Mouse (Mus musculus): ENCODE results near the gene Slc7a1.

Gene Slc7a1

DNA sequence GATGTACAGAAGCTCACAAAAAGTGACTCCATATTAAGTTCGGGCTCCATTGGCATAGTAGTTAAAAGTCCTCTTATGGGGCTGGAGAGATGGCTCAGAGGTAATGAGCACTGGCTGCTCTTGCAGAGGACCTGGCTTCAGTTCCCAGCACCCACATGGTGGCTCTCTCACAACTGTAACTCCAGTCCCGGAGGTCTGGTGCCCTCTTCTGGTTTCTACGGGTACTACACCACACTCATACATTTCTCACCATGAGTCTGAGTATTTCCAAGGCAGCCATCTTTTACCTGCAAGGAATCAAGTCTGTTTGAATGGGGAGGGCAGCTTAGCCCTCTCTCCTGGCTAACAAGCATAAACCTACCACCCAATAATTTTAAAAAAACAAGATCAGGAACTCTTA is 30.5 kb downstream of the Slc7a1 start:
- DNase-seq (ENCODE audit: low spot score in 2 of 2) = no peak

DNA sequence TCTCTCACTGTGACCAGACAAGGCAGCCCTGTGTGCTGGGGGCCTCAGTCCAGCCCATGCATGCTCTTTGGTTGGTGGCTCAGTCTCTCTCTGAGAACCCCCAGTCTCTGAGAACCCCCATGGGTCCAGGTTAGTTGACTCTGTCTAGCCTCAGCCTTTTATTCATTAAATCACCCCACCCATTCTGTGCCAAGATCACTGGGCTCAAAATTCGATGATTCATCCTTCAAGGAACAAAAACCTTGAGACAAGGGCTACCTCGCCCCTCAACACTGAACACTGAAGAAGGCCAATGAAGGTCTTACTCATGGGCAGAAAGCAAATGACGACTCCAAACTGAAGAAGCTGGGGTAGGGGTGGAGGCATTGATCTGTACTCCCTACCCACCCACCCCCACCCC is 31.9 kb downstream of the Slc7a1 start:
- DNase-seq (ENCODE audit: low spot score in 2 of 2) = no peak

DNA sequence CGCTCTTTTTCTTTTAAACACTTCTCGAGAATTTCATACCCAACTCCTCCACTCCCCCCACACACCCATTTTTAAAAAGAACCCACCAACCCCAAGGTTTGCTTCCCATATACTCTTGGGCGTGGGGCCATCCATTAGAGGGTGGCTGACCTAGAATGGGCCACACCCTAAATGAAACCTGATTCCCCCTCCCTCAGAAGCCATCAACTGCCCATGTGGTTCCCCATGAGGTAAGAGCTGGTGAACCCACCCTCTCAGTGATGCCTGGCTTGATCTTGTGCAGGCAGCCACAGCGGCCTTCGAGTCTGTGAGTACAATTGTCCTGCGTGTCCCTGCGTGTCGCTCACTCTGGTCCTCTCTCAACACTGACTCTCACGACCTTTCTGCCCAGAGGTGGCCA is 33.2 kb downstream of the Slc7a1 start:
- DNase-seq (ENCODE audit: low spot score in 2 of 2) = no peak

DNA sequence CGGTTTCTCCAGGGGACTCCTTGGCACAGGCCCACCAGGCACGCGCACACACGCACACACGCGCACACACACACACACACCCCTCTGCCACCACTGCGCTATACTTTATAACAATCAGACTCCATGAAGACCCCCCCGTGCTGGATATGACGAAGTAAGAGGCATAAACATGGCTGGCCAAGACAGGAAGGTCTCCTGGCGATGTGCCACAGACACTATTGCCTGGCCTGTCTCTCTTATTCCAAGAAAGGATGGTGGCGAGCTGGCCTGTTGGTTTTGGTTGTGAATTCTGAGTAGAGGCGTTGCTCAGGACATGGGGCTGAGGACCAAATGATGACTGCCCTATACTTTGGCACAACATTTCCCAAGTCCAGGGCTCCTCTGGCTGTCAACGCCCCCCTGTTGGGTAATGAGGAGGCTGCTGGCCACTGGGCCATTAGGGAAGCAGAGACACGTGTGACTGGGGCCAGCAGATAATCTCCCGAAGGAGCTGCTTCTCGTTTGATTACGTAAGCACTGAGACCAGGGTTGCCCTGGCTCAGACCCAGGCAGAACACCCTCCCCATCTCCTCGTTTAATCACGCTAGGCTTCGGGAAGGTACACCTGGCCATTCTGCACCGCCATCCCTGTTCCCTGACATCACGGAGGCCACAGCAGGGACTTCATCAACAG is 36.1 kb downstream of the Slc7a1 start:
- no peak for DNase-seq (ENCODE audit: low spot score in 2 of 2)

DNA sequence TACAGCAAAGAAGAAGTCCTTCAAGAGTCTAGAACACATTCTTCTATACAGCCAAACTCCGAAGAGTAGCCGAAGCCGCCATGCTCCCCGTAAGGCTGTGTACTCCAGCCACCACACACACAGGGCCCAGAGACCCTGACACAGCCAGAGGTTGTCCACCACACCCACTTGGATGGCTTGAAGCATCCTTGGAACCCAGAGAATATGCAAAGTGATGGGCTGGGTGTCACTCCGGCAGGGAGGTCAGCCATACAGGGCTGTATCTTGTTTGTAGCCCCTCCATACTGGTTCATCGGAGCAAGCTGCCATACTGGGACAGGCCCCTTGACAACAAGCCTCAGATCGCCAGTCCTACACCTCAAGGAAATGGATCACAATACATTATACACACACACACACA is 37.4 kb downstream of the Slc7a1 start:
- DNase-seq (ENCODE audit: low spot score in 2 of 2) = no peak

DNA sequence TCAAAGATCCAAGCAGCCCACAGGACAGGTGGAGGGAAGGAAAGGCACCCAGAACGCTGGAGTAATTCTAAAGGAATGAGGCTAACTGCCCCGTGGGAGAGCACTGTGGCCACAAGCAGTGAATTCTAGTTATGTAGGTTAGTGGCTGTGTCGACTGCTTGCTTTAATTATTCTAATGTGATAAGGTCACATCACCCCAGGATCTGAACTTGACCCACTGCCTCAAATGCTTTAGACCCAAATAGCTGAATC is 38.0 kb downstream of the Slc7a1 start:
- no peak for DNase-seq (ENCODE audit: low spot score in 2 of 2)

DNA sequence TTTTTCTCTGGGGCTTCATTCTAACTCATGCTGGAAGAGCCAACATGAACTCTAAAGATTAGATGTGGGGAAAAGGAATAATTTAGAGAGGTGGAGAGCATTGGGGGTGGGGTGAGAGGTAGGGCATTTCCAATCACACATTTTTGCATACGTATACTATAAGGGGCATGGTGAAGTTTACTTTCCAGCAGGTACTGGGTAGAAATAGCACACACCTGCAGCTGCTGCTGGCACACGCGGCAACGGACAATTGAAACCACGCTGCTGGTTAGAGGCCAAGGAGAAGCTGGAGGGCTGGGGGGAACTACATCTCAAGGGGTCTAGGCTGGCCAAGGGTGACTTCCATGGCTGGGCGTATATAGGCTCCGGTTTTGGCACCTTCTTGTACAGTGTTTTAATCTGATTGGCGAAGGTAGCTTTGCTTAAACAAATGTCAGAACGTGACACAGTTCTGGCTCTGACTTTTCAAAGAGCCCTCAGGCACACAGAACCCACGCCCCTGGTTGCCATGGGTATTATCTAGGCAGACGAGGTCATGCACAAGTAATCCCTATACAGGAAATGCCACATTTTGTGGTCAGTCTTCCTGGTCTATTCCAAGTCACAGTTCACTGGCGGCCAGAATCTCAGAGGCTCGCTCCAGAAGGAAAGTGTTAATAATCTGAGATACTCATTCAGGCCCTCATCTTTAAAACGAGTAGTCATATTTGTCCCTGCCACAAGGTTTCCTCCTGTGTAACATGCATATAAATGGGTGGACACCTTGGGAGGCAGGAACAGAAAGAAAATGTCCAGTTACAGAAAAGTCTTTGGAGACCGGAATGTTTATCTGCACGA is 38.6 kb downstream of the Slc7a1 start:
- no peak for DNase-seq (ENCODE audit: low spot score in 2 of 2)

DNA sequence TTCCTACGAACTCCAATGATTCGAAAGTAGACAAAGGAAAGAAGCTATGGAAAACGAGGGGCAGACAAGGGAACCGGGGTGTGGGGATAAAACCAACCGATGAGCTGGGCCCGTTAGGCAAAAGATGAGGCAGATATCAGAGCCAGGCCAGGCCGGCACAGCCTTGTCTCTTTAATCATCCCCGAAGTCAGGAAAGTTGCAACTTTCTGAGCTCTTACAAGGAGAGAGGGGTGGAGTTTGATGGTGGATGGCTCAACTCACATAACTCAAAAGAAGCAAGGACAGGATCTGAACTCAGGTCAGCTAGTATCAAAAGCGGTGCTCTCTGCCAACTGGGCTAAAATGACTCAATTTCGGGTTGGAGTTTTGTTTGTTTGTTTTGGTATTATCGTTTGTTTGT is 40.6 kb downstream of the Slc7a1 start:
- DNase-seq (ENCODE audit: low spot score in 2 of 2) = no peak

DNA sequence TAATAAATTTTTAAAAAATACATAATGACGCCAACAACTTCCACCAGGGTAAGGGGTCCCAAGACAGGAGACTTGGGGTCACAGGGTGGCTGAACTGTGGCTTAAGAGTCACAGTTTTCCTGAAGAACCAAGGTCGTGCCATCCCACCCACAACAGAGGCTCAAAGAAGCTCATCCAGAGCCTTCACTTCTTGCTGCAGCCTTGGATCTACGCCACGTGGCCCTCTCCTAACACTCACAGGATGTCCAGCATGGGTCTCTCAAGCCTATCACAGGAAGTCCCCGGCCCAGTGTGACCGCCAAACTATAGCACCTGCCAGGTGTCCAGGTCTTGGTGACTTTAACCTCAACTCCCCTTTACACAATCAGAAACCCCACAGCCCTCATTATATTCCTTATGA is 42.5 kb downstream of the Slc7a1 start:
- no peak for DNase-seq (ENCODE audit: low spot score in 2 of 2)

DNA sequence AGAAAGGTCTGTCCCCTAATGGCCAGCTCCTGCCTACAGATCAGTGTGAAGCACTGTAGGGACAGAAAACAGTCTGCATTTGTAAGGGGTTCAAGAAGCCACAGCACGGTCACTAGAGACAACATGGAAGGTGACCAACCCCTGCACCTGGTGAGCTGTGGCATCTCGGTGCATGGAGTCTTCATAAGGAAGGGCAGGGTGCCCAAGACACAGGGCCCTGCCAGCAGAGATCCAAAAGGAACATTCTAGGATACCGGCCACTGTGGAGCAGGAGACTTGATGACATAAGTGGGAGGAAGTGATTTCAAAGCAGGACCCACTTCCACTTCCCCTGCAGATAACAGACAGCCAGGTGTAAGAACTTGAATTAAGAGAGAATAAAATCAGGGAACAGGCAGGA is 43.9 kb downstream of the Slc7a1 start:
- DNase-seq (ENCODE audit: low spot score in 2 of 2) = no peak

DNA sequence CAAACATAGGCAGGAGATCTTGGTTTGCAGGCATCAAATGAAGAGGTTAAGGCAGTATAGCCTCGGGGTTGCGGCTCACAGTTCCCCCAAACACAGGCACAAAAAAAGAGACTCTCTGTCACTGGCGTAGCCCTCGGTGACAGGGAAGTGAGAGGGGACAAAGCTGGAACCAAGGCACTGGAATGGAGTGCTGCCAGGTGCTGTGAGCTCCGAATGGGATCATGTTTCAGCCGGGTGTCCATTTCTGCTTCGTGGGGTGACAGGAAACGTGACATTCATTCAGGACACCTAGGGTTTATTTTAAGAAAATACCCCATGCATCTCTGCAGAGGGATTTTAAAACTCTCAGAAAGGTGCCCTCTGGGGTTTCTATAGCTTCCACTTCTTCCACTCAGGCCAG is 45.2 kb downstream of the Slc7a1 start:
- DNase-seq (ENCODE audit: low spot score in 2 of 2) = no peak

DNA sequence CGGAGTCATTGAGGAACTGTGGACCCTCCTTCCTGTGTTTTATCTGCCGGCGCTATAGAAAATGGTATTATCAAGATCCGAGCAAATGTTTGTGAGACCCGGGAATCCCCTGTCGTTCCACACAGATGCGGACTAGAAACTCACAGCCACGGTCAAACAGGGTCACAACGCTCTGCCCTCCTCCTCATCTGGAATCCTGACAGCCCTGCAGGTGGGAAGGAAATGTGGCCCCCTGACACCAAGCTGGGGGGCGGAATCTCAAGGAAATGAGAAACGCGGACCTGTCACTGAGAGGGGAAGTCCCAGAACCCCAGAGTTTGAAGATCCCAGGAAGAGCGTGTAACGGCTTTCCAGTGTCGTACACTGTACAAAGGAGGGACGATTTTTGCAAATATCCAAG is 46.3 kb downstream of the Slc7a1 start:
- DNase-seq (ENCODE audit: low spot score in 2 of 2) = no peak

DNA sequence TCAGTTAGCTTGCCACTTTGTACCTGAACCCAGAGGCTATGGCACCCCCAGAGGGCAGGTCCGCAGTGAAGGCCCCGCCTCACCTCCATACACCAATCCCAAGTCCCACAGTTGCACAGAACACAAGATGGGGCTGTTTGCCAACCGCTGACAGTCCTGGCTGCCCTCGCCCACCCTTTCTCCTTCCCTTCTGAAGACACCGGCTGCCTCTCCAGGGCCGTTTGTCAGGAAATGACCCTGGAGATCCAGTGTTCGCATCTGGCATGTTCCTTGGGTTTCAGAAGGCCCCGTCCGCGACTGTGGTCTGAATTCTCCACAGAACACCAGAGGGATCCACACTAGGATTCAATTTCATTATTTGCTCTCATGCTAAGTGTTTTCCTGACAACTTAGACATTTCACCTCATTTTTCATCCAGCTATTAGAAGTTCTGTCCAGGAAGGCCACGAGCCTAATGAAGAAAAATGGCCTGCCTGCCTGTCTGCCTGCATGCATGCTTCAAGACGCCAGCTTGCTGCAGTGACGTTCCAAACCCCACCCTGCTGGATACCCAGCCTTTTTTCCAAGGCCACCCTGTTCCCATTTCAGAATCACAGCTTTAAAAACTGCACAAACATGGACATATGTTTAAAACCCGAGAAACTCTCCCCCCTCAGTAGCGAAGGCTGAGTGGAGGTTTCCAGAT is 50.2 kb downstream of the Slc7a1 start:
- DNase-seq (ENCODE audit: low spot score in 2 of 2) = no peak

DNA sequence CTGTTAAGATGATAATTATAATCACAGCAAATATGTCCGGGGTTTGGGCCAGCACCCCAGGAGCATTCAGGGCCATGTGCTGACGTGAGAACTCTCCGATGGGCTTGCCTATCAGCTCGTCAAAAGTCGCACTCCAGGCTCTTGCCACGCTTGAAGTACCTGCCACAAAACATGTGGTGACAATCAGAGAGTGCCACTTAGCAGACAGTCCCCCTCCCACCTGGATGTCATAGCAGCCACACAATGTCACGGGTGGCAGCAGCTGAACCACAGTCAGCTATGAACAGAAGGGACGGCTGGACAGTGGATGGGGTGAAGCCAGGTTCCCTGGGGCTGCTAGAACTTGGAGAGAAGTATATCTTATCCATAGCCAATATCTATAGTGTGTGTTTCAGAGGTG is 51.6 kb downstream of the Slc7a1 start:
- DNase-seq (ENCODE audit: low spot score in 2 of 2) = no peak

DNA sequence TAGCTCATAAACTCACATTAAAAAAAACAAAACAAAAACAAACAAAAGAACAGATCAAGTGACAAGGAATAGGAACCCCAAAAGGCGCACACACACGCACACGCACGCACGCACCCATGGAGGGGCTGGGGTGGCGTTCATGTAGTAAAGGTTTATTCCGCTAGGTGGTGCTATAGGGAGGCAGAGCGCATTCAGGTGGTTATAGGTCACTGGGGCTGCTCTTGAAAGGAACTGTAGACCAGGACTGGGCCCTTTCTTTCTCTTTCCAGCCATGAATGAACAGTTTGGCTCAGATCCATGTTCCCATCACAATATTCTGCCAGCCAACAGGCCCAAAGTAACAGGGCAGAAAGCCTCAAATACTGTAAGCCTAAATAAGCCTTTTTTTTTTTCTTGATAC is 53.2 kb downstream of the Slc7a1 start:
- no peak for DNase-seq (ENCODE audit: low spot score in 2 of 2)

DNA sequence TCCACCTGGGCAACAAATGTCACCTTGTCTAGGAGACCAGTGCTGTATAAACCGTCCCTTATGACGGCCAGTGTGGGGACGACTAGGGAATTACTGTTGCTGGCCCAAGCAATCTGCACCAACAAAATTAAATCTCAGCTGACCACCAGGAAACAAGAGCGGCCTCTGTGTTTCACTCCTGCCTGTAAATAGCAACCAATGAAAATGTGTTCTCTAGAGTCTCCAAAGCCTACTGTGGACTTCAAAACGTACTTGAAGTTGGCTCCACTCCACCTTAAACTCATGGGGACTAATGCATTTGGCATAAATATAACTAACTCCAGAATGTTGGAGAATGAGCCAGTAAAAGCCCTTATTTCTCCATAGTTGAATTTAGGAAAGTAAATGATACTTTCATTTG is 55.3 kb downstream of the Slc7a1 start:
- no peak for DNase-seq (ENCODE audit: low spot score in 2 of 2)

DNA sequence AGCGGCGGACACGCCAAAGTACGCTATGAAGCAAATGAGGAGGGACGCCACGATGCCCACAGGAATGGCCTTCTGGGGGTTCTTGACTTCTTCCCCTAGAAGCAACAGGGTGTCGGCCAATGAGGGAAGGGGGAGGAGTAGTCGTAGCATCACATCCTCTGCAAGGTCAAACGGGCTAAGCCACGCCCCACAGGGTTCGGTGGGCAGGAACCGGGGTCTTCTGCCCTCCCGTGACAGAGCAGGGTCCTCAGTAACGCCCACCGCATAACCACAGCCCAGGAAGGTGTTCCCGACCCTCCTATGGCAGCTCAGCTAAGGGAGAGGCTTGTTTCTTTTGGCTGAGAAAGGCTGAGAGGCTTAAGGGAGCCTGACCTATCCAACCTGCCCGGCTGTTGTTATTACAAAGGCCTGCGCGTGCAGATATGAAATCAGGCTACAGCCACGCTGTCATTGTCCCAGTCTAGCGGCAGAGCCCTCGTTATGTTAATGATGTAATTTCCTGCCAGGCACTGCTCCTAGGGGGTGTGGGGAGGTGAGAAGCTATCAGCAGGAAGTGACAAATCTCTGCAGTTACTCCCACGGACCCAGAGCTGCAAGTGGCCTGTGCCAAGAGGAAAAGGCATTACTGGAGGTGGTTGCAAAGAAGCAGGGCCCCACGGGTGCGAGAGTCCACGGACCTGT is 57.5 kb downstream of the Slc7a1 start:
- no peak for DNase-seq (ENCODE audit: low spot score in 2 of 2)

DNA sequence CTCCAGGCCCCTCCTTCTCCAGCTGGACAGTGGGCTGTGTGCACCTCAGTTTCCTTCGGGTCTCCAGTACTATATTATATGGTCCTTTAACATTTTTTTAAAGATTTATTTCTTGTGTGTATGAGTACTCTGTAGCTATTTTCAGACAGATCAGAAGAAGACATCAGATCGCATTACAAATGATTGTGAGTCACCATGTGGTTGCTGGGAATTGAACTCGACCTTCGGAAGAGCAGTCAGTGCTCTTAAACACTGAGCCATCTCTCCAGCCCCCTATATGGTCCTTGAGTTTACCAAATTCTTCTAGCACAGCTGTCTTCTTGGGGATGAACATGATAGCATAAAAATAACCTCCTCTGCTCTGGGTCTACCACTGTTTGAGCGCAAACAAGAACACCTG is 60.6 kb downstream of the Slc7a1 start:
- DNase-seq (ENCODE audit: low spot score in 2 of 2) = no peak

DNA sequence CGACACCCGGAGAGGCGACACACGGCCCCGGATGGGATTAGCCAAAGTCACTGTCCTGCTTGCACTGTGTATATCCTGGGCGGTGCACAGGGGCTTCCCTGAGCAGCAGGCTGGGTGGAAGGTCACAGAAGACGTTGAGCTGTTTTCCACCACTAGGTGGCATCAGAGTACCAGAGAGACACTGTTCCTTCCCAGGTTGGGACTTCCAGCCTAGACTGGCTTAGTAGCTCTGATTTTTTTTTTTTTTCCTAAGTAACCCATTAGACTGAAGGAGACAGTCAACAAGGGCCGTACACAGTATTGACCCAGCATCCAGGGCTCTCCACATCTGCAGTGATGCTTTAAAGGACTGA is 67.1 kb downstream of the Slc7a1 start:
- DNase-seq (ENCODE audit: low spot score in 2 of 2) = peak in 1 of 2 experiments; percentile 74

DNA sequence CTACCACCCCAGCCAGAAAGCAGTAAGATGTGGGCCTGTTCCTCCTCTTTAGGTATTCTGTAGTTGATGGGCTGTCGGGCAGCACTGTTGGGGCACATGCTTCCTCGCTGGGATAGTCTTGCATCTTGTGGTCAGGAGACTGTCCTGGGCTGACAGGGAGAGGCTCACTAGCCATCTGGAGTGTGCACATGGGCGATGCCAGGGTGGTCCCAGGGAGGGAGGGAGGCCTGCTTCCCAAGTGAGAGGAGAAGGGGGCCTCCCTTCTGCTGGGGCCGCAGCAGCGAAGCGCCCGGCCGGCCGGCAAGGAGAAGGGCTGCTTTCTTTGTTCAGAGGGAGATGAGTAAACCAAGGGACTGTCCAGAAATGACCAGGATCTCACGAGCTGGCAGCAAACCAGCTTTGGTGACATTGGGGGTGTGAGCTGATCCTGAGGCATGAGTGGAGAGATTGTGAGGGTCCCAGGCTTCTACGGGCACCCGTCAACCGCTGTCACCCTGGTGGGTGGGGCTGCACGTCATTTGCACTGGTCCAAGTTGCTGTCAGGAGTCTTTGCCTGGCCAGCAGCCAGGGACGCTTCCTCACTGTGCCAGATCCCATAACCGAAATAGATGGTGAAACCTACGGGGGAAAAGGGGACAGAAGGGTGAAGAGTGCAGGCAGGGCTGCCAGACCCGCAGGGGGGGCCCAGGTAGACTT is 67.6 kb downstream of the Slc7a1 start:
- no peak for DNase-seq (ENCODE audit: low spot score in 2 of 2)

DNA sequence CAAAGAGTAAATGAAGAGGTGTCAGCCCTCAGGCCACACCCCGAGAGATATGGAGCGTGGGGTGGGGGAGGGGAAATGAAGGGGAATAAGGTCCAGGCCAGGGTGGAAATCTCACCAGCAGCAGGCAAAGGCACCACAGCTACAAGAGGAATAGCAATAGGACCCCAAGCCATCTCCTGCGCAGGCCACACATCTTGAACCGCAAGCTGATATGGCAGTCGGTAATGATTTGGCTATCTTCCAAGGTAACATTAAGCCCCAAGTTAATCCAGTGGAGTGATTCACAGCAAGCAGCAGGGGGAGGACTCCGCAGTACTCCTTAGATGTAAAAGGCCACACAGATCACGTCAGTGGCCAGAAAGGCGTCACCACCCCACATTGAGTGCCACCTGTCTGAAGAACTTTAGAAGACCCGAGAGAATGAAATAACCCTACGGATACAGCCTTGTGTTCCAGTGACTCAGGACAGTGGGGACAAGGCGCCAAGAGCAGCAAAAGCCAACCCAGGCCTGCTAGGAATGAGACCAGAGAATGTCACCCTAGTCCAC is 68.4 kb downstream of the Slc7a1 start:
- no peak for DNase-seq (ENCODE audit: low spot score in 2 of 2)

DNA sequence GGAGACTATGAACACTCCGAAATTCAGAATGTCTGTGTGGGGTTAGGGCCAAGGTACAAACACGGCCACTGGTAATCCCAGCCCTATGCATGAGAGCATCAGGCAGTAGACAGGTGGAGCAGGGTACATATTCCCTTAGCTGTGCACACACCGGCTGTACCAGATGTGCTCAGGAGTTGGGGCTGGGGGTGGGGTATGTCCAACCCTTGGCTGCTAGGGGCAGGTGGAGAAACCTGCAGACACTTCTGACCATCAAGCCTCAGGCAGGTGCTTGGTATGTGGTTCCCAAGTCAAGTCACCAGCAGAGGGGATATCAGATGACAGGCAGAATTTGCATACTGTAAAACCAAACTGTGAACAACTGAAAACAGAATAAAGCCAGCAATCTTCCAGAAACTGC is 70.7 kb downstream of the Slc7a1 start:
- no peak for DNase-seq (ENCODE audit: low spot score in 2 of 2)

Data from frontal cortex, postnatal 10 days (tissue).